Comparison of ENCODE assay signal across 8 mouse cellular contexts in genomic region chr11:3786564-3786963, GRCm38 (mm10).
DNase-seq lines count a peak whose midpoint lies in the region.

No protein-coding gene starts in this region.

- DNase-seq in A20 (ENCODE audit: low read depth, low spot score): peak; percentile 66
- DNase-seq in adrenal gland, adult 8-10 months: peak; percentile 78
- peak; percentile 88 for DNase-seq in embryo, embryonic 11 days
- DNase-seq in gastrocnemius, postnatal 4 days (ENCODE audit: low spot score in 2 of 2): peak; percentile 83 to 85
- peak; percentile 86 for DNase-seq in kidney, postnatal 14 days
- peak; percentile 73 to 83 for DNase-seq in lung, adult 18-20 months
- DNase-seq in ovary, adult 18-20 months (ENCODE audit: low spot score): peak; percentile 52
- peak; percentile 74 for DNase-seq in thymus, postnatal 0 days (ENCODE audit: low spot score)

Comparison
In these comparisons a context has a peak if more than half of its experiments do, and no peak if none do; other contexts are left out.
1. Peak in every context shown above with its lines: DNase-seq.